Mouse (Mus musculus) heart, embryonic 16.5 days (tissue): ENCODE results near the gene Il2rb. TPM values are rescaled to one million over a fixed set of nuclear protein-coding genes. Genes with fewer than 3 reads are reported as not detected.

ENCODE experiments used
- polyA plus RNA-seq: library from polyadenylated mRNA; unstranded; fragments of >200 nt; fragmentation: Nextera tagmentation; extraction: Ambion mirVana; gene quantifications from 2 replicates; pipeline ENCODE4 v1.2.1, GENCODE M21; 2015

Il2rb gene
- polyA plus RNA-seq, 1 experiment from 2014 or later = 4.9 TPM

Other genes starting within 250 kb of the Il2rb start
- 0.43 and 0.44 TPM in 2 replicates for gene Csf2rb2, start 189.6 kb downstream of the Il2rb start, polyA plus RNA-seq
- 1.4 and 2.3 TPM in 2 replicates for gene Csf2rb, start 169.5 kb downstream of the Il2rb start, polyA plus RNA-seq
- not detected in 2 replicates for gene Tex33, start 99.4 kb downstream of the Il2rb start, polyA plus RNA-seq
- 39.7 and 41.7 TPM in 2 replicates for gene Tst, start 89.4 kb downstream of the Il2rb start, polyA plus RNA-seq
- gene Mpst, start 88.9 kb downstream of the Il2rb start, polyA plus RNA-seq = 1.9 and 2.1 TPM in 2 replicates
- gene Kctd17, start 66.7 kb downstream of the Il2rb start, polyA plus RNA-seq = 18.9 and 22.6 TPM in 2 replicates
- gene Tmprss6, start 26.6 kb downstream of the Il2rb start, polyA plus RNA-seq = 0.38 and 0.79 TPM in 2 replicates
- 33.1 and 33.5 TPM in 2 replicates for gene C1qtnf6, start 36.1 kb upstream of the Il2rb start, polyA plus RNA-seq
- gene Sstr3, start 49.4 kb upstream of the Il2rb start, polyA plus RNA-seq = 0.09 TPM in 1 of 2 replicates, not detected in the other
- gene Rac2, start 77.5 kb upstream of the Il2rb start, polyA plus RNA-seq = 38.2 and 88.5 TPM in 2 replicates
- 7.0 and 9.6 TPM in 2 replicates for gene Cyth4, start 101.8 kb upstream of the Il2rb start, polyA plus RNA-seq
- 0.16 and 0.55 TPM in 2 replicates for gene Elfn2, start 223.5 kb upstream of the Il2rb start, polyA plus RNA-seq